Mouse (Mus musculus): ENCODE measurements around the gene Sept6. TPM values are rescaled to one million over a fixed set of nuclear protein-coding genes. Genes with fewer than 3 reads are reported as not detected.
"Not testable (repeated sequence)": the region's sequence is repeated elsewhere in the genome, so short reads cannot be mapped to it uniquely, and the experiment has no call there.

Gene Sept6
- polyA plus RNA-seq, 1 experiment from 2014 or later: 40.0 TPM

- Histone ChIP-seq H3K9ac (peak within 1 kb of the TSS; percentile 73), H3K4me1 (no peaks in the 10 kb centered on the region), H3K4me3 (peak within 1 kb of the TSS; percentile 55), H3K36me3 (no peaks in the 10 kb centered on the region), H3K27ac (peak within 1 kb of the TSS; percentile 64; the same call in 1 of the 2 replicates), H3K27me3 (no peaks in the 10 kb centered on the region), H3K9me3 (no peaks in the 10 kb centered on the region), H3K4me2 (peak within 1 kb of the TSS; percentile 70)
- peak; percentile 74; the same call in 1 of the 2 replicates for ATAC-seq (ENCODE audit: insufficient number of reproducible peaks, insufficient read depth, low FRiP score, low TSS enrichment, low read depth)
- 24% methylated on average over 35 of the region's 47 CpGs for WGBS
Observed at GRCm38 (mm10) chrX:36902321-36903114, 89.1 kb downstream of the Sept6 start, which contains the start of gene Nkrf. TSS of gene Nkrf (minus strand) at chrX:36902899.

GRCm38 (mm10) chrX:36901655-36902054 lies 89.9 kb downstream of the Sept6 start:
- Histone ChIP-seq H3K27ac (no peak overlapping the region), H3K27me3 (no peaks in the 10 kb centered on the region), H3K9ac (peak overlapping the region; percentile 73), H3K36me3 (no peaks in the 10 kb centered on the region), H3K4me3 (peak overlapping the region; percentile 55), H3K4me2 (peak overlapping the region; percentile 70), H3K9me3 (no peaks in the 10 kb centered on the region), H3K4me1 (no peaks in the 10 kb centered on the region)
- no peak for ATAC-seq (ENCODE audit: insufficient number of reproducible peaks, insufficient read depth, low FRiP score, low TSS enrichment, low read depth)
- WGBS: 35% methylated on average over 3 of the region's 3 CpGs

- H3K4me3 ChIP-seq; H3K4me1 ChIP-seq; H3K36me3 ChIP-seq; H3K27me3 ChIP-seq; H3K9me3 ChIP-seq; ATAC-seq (ENCODE audit: insufficient number of reproducible peaks, insufficient read depth, low FRiP score, low TSS enrichment, low read depth); H3K27ac ChIP-seq; H3K9ac ChIP-seq; H3K4me2 ChIP-seq: not testable (repeated sequence)
- 29% methylated on average over 1 of the region's 1 CpGs for WGBS
Observed at GRCm38 (mm10) chrX:36898931-36899330, 92.7 kb downstream of the Sept6 start.

GRCm38 (mm10) chrX:36884719-36885118 lies 106.9 kb downstream of the Sept6 start:
- Histone ChIP-seq H3K9ac (no peak overlapping the region), H3K9me3 (no peaks in the 10 kb centered on the region), H3K27ac (no peak overlapping the region), H3K4me3 (no peak overlapping the region), H3K4me1 (no peaks in the 10 kb centered on the region), H3K27me3 (no peaks in the 10 kb centered on the region), H3K4me2 (no peak overlapping the region), H3K36me3 (peaks cover 5% of the 10 kb centered on the region)
- WGBS: 86% methylated on average over 1 of the region's 1 CpGs
- no peak for ATAC-seq (ENCODE audit: insufficient number of reproducible peaks, insufficient read depth, low FRiP score, low TSS enrichment, low read depth)

- peak overlapping the region; percentile 61 for H3K4me2 ChIP-seq
- H3K4me3 ChIP-seq: peak overlapping the region; percentile 63
- no peaks in the 10 kb centered on the region for H3K9me3 ChIP-seq
- peak overlapping the region; percentile 77 for H3K27ac ChIP-seq
- ATAC-seq (ENCODE audit: insufficient number of reproducible peaks, insufficient read depth, low FRiP score, low TSS enrichment, low read depth): 0 out of 2 replicates have a peak, but pooled peaks have one; percentile 20
- H3K27me3 ChIP-seq: no peaks in the 10 kb centered on the region
- H3K9ac ChIP-seq: peak overlapping the region; percentile 83
- WGBS: 18% methylated on average over 33 of the region's 36 CpGs
- peaks cover 5% of the 10 kb centered on the region; the same call in 1 of the 2 replicates for H3K4me1 ChIP-seq
- H3K36me3 ChIP-seq: no peaks in the 10 kb centered on the region
Observed at GRCm38 (mm10) chrX:36874704-36875128, 116.9 kb downstream of the Sept6 start.

- no peaks in the 10 kb centered on the region for H3K9me3 ChIP-seq
- H3K4me3 ChIP-seq: peak overlapping the region; percentile 63
- H3K36me3 ChIP-seq: no peaks in the 10 kb centered on the region
- 22% methylated on average over 57 of the region's 57 CpGs for WGBS
- no peaks in the 10 kb centered on the region for H3K27me3 ChIP-seq
- peak overlapping the region; percentile 83 for H3K9ac ChIP-seq
- ATAC-seq (ENCODE audit: insufficient number of reproducible peaks, insufficient read depth, low FRiP score, low TSS enrichment, low read depth): peak; percentile 92
- peak overlapping the region; percentile 77 for H3K27ac ChIP-seq
- H3K4me1 ChIP-seq: peaks cover 5% of the 10 kb centered on the region; the same call in 1 of the 2 replicates
- peak overlapping the region; percentile 61 for H3K4me2 ChIP-seq
Observed at GRCm38 (mm10) chrX:36874178-36874696, 117.4 kb downstream of the Sept6 start.

- ATAC-seq (ENCODE audit: insufficient number of reproducible peaks, insufficient read depth, low FRiP score, low TSS enrichment, low read depth): 0 out of 2 replicates have a peak, but pooled peaks have one; percentile 15
Observed at GRCm38 (mm10) chrX:36873765-36874164, 117.8 kb downstream of the Sept6 start, which contains the start of the genes Ube2a and C330007P06Rik. TSS of gene Ube2a (plus strand) at chrX:36873900. TSS of gene C330007P06Rik (minus strand) at chrX:36874111.

GRCm38 (mm10) chrX:36870372-36870771 lies 121.2 kb downstream of the Sept6 start:
- H3K9me3 ChIP-seq: no peaks in the 10 kb centered on the region
- no peaks in the 10 kb centered on the region for H3K27me3 ChIP-seq
- H3K36me3 ChIP-seq: no peaks in the 10 kb centered on the region
- ATAC-seq (ENCODE audit: insufficient number of reproducible peaks, insufficient read depth, low FRiP score, low TSS enrichment, low read depth): no peak
- no peak overlapping the region for H3K9ac ChIP-seq
- peaks cover 2% of the 10 kb centered on the region; the same call in 1 of the 2 replicates for H3K4me1 ChIP-seq
- H3K4me3 ChIP-seq: no peak overlapping the region
- no peak overlapping the region for H3K27ac ChIP-seq
- 79% methylated on average over 3 of the region's 3 CpGs for WGBS
- H3K4me2 ChIP-seq: no peak overlapping the region

More at GRCm38 (mm10) chrX:36873765-36874164, 117.8 kb downstream of the Sept6 start, which contains the start of the genes Ube2a and C330007P06Rik:
- Histone ChIP-seq H3K4me1 (peaks cover 5% of the 10 kb centered on the region; the same call in 1 of the 2 replicates), H3K4me2 (peak within 1 kb of the TSS; percentile 61), H3K36me3 (no peaks in the 10 kb centered on the region), H3K4me3 (peak within 1 kb of the TSS; percentile 63), H3K9ac (peak within 1 kb of the TSS; percentile 83), H3K9me3 (no peaks in the 10 kb centered on the region), H3K27ac (peak within 1 kb of the TSS; percentile 77), H3K27me3 (no peaks in the 10 kb centered on the region)
- WGBS: 29% methylated on average over 8 of the region's 8 CpGs

- Histone ChIP-seq H3K4me2 (peak overlapping the region; percentile 43), H3K9ac (no peak overlapping the region), H3K4me3 (peak overlapping the region; percentile 44), H3K4me1 (0 out of 2 replicates have a peak, but pooled peaks cover 7% of the 10 kb centered on the region), H3K36me3 (no peaks in the 10 kb centered on the region), H3K27ac (no peak overlapping the region), H3K9me3 (no peaks in the 10 kb centered on the region), H3K27me3 (no peaks in the 10 kb centered on the region)
- no peak for ATAC-seq (ENCODE audit: insufficient number of reproducible peaks, insufficient read depth, low FRiP score, low TSS enrichment, low read depth)
- WGBS: 54% methylated on average over 8 of the region's 8 CpGs
Observed at GRCm38 (mm10) chrX:36864609-36865328, 126.8 kb downstream of the Sept6 start.

GRCm38 (mm10) chrX:36863766-36864608 lies 127.6 kb downstream of the Sept6 start:
- Histone ChIP-seq H3K36me3 (no peaks in the 10 kb centered on the region), H3K27me3 (no peaks in the 10 kb centered on the region), H3K27ac (no peak overlapping the region), H3K9me3 (no peaks in the 10 kb centered on the region), H3K4me2 (peak overlapping the region; percentile 57), H3K9ac (peak overlapping the region; percentile 66), H3K4me1 (0 out of 2 replicates have a peak, but pooled peaks cover 7% of the 10 kb centered on the region), H3K4me3 (peak overlapping the region; percentile 44)
- WGBS: 25% methylated on average over 43 of the region's 44 CpGs
- peak; percentile 56; the same call in 1 of the 2 replicates for ATAC-seq (ENCODE audit: insufficient number of reproducible peaks, insufficient read depth, low FRiP score, low TSS enrichment, low read depth)
